Mouse (Mus musculus) ovary, postnatal 36 days (tissue): ENCODE data around the gene 1700001F09Rik.
"Not testable (repeated sequence)": the region's sequence is repeated elsewhere in the genome, so short reads cannot be mapped to it uniquely, and the experiment has no call there.

Experiments
- DNase-seq: peaks from one replicate; pipeline ENCODE4 v3.0.0; 2022; ENCODE audit warnings: low spot score, mixed read lengths

The 1700001F09Rik gene

GRCm38 (mm10) chr14:43347711-43348110, at the start of gene 1700001F09Rik:
TSS of gene 1700001F09Rik (minus strand) at chr14:43347811.
- not testable (repeated sequence) for DNase-seq

GRCm38 (mm10) chr14:43361713-43362112, 14.1 kb upstream of the 1700001F09Rik start:
- DNase-seq: not testable (repeated sequence)

GRCm38 (mm10) chr14:43359246-43359645, 11.6 kb upstream of the 1700001F09Rik start:
- DNase-seq: not testable (repeated sequence)

- DNase-seq: not testable (repeated sequence)
These were observed 9.9 kb upstream of the 1700001F09Rik start for GRCm38 (mm10) chr14:43357496-43357895.

- not testable (repeated sequence) for DNase-seq
These were observed 5.3 kb upstream of the 1700001F09Rik start for GRCm38 (mm10) chr14:43352944-43353343.

GRCm38 (mm10) chr14:43337646-43338045, 10.0 kb downstream of the 1700001F09Rik start:
- not testable (repeated sequence) for DNase-seq

GRCm38 (mm10) chr14:43331362-43331880, 16.2 kb downstream of the 1700001F09Rik start:
- DNase-seq: not testable (repeated sequence)

- not testable (repeated sequence) for DNase-seq
These were observed 19.0 kb downstream of the 1700001F09Rik start for GRCm38 (mm10) chr14:43328603-43329002.

GRCm38 (mm10) chr14:43319516-43319915, 28.1 kb downstream of the 1700001F09Rik start:
- DNase-seq: not testable (repeated sequence)

GRCm38 (mm10) chr14:43293503-43293902, 54.1 kb downstream of the 1700001F09Rik start, which contains the start of gene Gm8127:
TSS of gene Gm8127 (minus strand) at chr14:43293832.
- DNase-seq: not testable (repeated sequence)
